Mouse (Mus musculus) CH12.LX (cell line): Measurements from ENCODE around the gene Ggnbp2. TPM values are rescaled to one million over a fixed set of nuclear protein-coding genes. Genes with fewer than 3 reads are reported as not detected.

Experiments
- DNase-seq: peaks from one replicate; pipeline ENCODE4 v3.0.0-alpha.2; 2013; ENCODE audit errors: extremely low read depth
- H3K27ac ChIP-seq: 2 replicates; pipeline ENCODE4 v1.5.1; 2012; ENCODE audit warnings: low read depth, mild to moderate bottlenecking, control low read depth, moderate library complexity; ENCODE audit not compliant: insufficient read depth
- H3K27me3 ChIP-seq: replicated peaks from 2 replicates; pipeline ENCODE3; 2012; ENCODE audit warnings: inconsistent platforms
- H3K36me3 ChIP-seq, 2 experiments: replicated peaks in 1 of 2; 2 replicates each; pipeline versions ENCODE3 to v1.6.1; 2012; ENCODE audit warnings: inconsistent platforms in 1 of 2, low read length in 1 of 2, mild to moderate bottlenecking in 1 of 2, mixed read lengths in 1 of 2, moderate library complexity in 1 of 2; ENCODE audit not compliant: control insufficient read depth in 1 of 2, insufficient read depth in 1 of 2
- H3K4me1 ChIP-seq, 2 experiments: 2 replicates each; pipeline ENCODE4 v1.6.1; 2012; ENCODE audit warnings: inconsistent platforms in 1 of 2, moderate library complexity in 1 of 2; ENCODE audit not compliant: insufficient read depth in 2 of 2, control insufficient read depth in 1 of 2
- H3K4me2 ChIP-seq: 2 replicates; pipeline ENCODE4 v1.6.1; 2012; ENCODE audit warnings: low read depth, mild to moderate bottlenecking, control low read depth; ENCODE audit not compliant: poor library complexity, insufficient read depth, severe bottlenecking
- H3K4me3 ChIP-seq, 3 experiments: fragments of 150-350 bp in 1 of 3; sonication (generic) in 1 of 3; replicated peaks in 1 of 3; 2 replicates each; pipeline versions ENCODE3 to v1.5.1; 2011 to 2012; ENCODE audit warnings: low read depth in 2 of 3, low read length in 2 of 3, mild to moderate bottlenecking in 2 of 3, moderate library complexity in 2 of 3, control low read depth in 1 of 3, improper control_type of control experiment in 1 of 3, inconsistent platforms in 1 of 3, mixed read lengths in 1 of 3; ENCODE audit not compliant: poor library complexity in 1 of 3
- H3K79me2 ChIP-seq: replicated peaks from 2 replicates; pipeline ENCODE4 v1.6.1; 2012; ENCODE audit warnings: mild to moderate bottlenecking, moderate library complexity; ENCODE audit not compliant: control insufficient read depth, poor library complexity, insufficient read depth, severe bottlenecking; ENCODE audit errors: extremely low read depth
- H3K9ac ChIP-seq: 2 replicates; pipeline ENCODE4 v1.6.1; 2012; ENCODE audit warnings: low read depth, mild to moderate bottlenecking, control low read depth, moderate library complexity; ENCODE audit not compliant: insufficient read depth
- H3K9me3 ChIP-seq: replicated peaks from 2 replicates; pipeline ENCODE3; 2012; ENCODE audit warnings: low read length, inconsistent platforms, mixed read lengths
- CHD2 ChIP-seq: IDR thresholded peaks from 2 replicates; pipeline ENCODE4 v1.6.1; 2011; ENCODE audit warnings: low read length, improper control_type of control experiment
- CTCF ChIP-seq, 2 experiments: IDR thresholded peaks in 1 of 2; conservative IDR thresholded peaks in 1 of 2; 2 replicates each; pipeline ENCODE4 v1.5.1; 2011 to 2012; ENCODE audit warnings: low read depth in 2 of 2, low read length in 2 of 2, improper control_type of control experiment in 1 of 2, inconsistent platforms in 1 of 2, mild to moderate bottlenecking in 1 of 2, moderate library complexity in 1 of 2
- E2F4 ChIP-seq: IDR thresholded peaks from 2 replicates; pipeline ENCODE4 v1.6.1; 2011; ENCODE audit warnings: low read depth, low read length, improper control_type of control experiment; ENCODE audit not compliant: insufficient replicate concordance
- ELF1 ChIP-seq: IDR thresholded peaks from 2 replicates; pipeline ENCODE4 v1.6.1; 2014; ENCODE audit warnings: low read depth, mild to moderate bottlenecking, inconsistent platforms, low read length, improper control_type of control experiment
- EP300 ChIP-seq: IDR thresholded peaks from 2 replicates; pipeline ENCODE4 v1.6.1; 2011; ENCODE audit warnings: low read length, improper control_type of control experiment
- ETS1 ChIP-seq: conservative IDR thresholded peaks from 2 replicates; pipeline ENCODE4 v1.6.1; 2012; ENCODE audit warnings: low read depth, mild to moderate bottlenecking, inconsistent platforms, low read length, improper control_type of control experiment, moderate library complexity
- GABPA ChIP-seq: IDR thresholded peaks from 2 replicates; pipeline ENCODE4 v1.6.1; 2012; ENCODE audit warnings: low read depth, low read length, improper control_type of control experiment, inconsistent platforms; ENCODE audit not compliant: insufficient replicate concordance
- HCFC1 ChIP-seq: IDR thresholded peaks from 2 replicates; pipeline ENCODE4 v1.6.1; 2012; ENCODE audit warnings: low read depth, mild to moderate bottlenecking, inconsistent platforms, low read length, improper control_type of control experiment
- IRF4 ChIP-seq: IDR thresholded peaks from 2 replicates; pipeline ENCODE4 v1.6.1; 2014; ENCODE audit warnings: low read depth, mild to moderate bottlenecking, inconsistent platforms, low read length, improper control_type of control experiment
- KAT2A ChIP-seq: IDR thresholded peaks from 2 replicates; pipeline ENCODE4 v1.6.1; 2012; ENCODE audit warnings: low read length, improper control_type of control experiment, inconsistent platforms; ENCODE audit not compliant: insufficient replicate concordance
- MAFK ChIP-seq: IDR thresholded peaks from 2 replicates; pipeline ENCODE4 v1.6.1; 2011; ENCODE audit warnings: low read length, improper control_type of control experiment; ENCODE audit not compliant: insufficient replicate concordance
- MAX ChIP-seq: IDR thresholded peaks from 2 replicates; pipeline ENCODE4 v1.6.1; 2011; ENCODE audit warnings: low read length, improper control_type of control experiment
- MAZ ChIP-seq: IDR thresholded peaks from 2 replicates; pipeline ENCODE4 v1.6.1; 2012; ENCODE audit warnings: low read depth, mild to moderate bottlenecking, inconsistent platforms, low read length, improper control_type of control experiment, moderate library complexity
- MYC ChIP-seq: IDR thresholded peaks from 2 replicates; pipeline ENCODE4 v1.6.1; 2011; ENCODE audit warnings: low read depth, mild to moderate bottlenecking, improper control_type of control experiment, low read length
- NELFE ChIP-seq: IDR thresholded peaks from 2 replicates; pipeline ENCODE4 v1.6.1; 2011; ENCODE audit warnings: low read depth, low read length, improper control_type of control experiment
- NRF1 ChIP-seq: IDR thresholded peaks from 2 replicates; pipeline ENCODE4 v1.6.1; 2014; ENCODE audit warnings: low read depth, mild to moderate bottlenecking, inconsistent platforms, low read length, improper control_type of control experiment, moderate library complexity
- POLR2A ChIP-seq: IDR thresholded peaks from 2 replicates; pipeline ENCODE4 v1.6.1; 2011; ENCODE audit warnings: low read depth, mild to moderate bottlenecking, improper control_type of control experiment, low read length
- RCOR1 ChIP-seq: conservative IDR thresholded peaks from 2 replicates; pipeline ENCODE4 v1.6.1; 2012; ENCODE audit warnings: low read depth, mild to moderate bottlenecking, inconsistent platforms, low read length, improper control_type of control experiment
- TCF12 ChIP-seq: IDR thresholded peaks from 2 replicates; pipeline ENCODE4 v1.6.1; 2014; ENCODE audit warnings: low read depth, mild to moderate bottlenecking, inconsistent platforms, low read length, improper control_type of control experiment
- USF1 ChIP-seq: IDR thresholded peaks from 2 replicates; pipeline ENCODE4 v1.6.1; 2014; ENCODE audit warnings: low read depth, mild to moderate bottlenecking, inconsistent platforms, low read length, improper control_type of control experiment
- ZC3H11A ChIP-seq: IDR thresholded peaks from 2 replicates; pipeline ENCODE4 v1.6.1; 2012; ENCODE audit warnings: low read depth, mild to moderate bottlenecking, inconsistent platforms, low read length, improper control_type of control experiment
- ZNF384 ChIP-seq: IDR thresholded peaks from 2 replicates; pipeline ENCODE4 v1.6.1; 2012; ENCODE audit warnings: low read depth, low read length, improper control_type of control experiment, inconsistent platforms
- dilution Hi-C: fragments of 300-500 bp; cut with MboI; formaldehyde crosslinking; loops from 2 replicates; pipeline ENCODE4 v1.14.3; 2020; ENCODE audit warnings: low sequenced_read_pairs; ENCODE audit not compliant: extremely low pct_unique_long_range_greater_than_20kb, extremely low pct_ligation_motif_present
- in situ Hi-C: fragments of 300-500 bp; cut with MboI; formaldehyde crosslinking; loops from 3 replicates; pipeline ENCODE4 v1.14.3; 2019; ENCODE audit warnings: low sequenced_read_pairs, low pct_ligation_motif_present, low pct_unique_long_range_greater_than_20kb, mixed read lengths
- polyA plus RNA-seq: library from polyadenylated mRNA; unstranded; fragments of >175 nt; gene quantifications from 2 replicates; pipeline ENCODE4 v1.2.1, GENCODE M21; 2012; ENCODE audit warnings: low read depth; ENCODE audit not compliant: insufficient read length
- total RNA-seq, 2 experiments: library from RNA; depleted of rRNA; stranded (reverse); fragments of 300-350 nt in 1 of 2; fragments of >200 nt in 1 of 2; gene quantifications; 2 replicates each; pipeline ENCODE4 v1.2.3; 2012 to 2014

Ggnbp2 gene
- total and polyA plus RNA-seq, 3 experiments: 70.9 to 125 (median 86.5) TPM

GRCm38 (mm10) chr11:84794496-84795113 lies 76.0 kb downstream of the Ggnbp2 start (continued):
- no peak for TF ChIP-seq NELFE
- TF ChIP-seq MAFK: no peak
- TF ChIP-seq E2F4: no peak
- 0 out of 2 replicates have a peak, but pooled peaks have one; percentile 32 for TF ChIP-seq MAZ
- no peak for TF ChIP-seq ZNF384
- TF ChIP-seq USF1: no peak
- TF ChIP-seq NRF1: peak; percentile 51; the same call in 1 of the 2 replicates
- peak; percentile 82 for TF ChIP-seq ELF1
- no peak for TF ChIP-seq EP300
- TF ChIP-seq CHD2: no peak
- TF ChIP-seq MAX: no peak
- TF ChIP-seq IRF4: peak; percentile 54; the same call in 1 of the 2 replicates
- TF ChIP-seq CTCF (conservative IDR thresholded peaks at IDR 0.05 in 1 of 2, IDR thresholded peaks at IDR 0.05 in 1 of 2; ENCODE audit: low read depth in 2 of 2, low read length in 2 of 2): peak; percentile 64 to 98
- no peak for TF ChIP-seq KAT2A
- TF ChIP-seq ZC3H11A: 0 out of 2 replicates have a peak, but pooled peaks have one; percentile 22
- TF ChIP-seq MYC: peak; percentile 20; the same call in 1 of the 2 replicates
- TF ChIP-seq GABPA: no peak
- no peak for TF ChIP-seq RCOR1
- TF ChIP-seq HCFC1: peak; percentile 37
- no peak for TF ChIP-seq ETS1
- TF ChIP-seq POLR2A: no peak
- 0 out of 2 replicates have a peak, but pooled peaks have one; percentile 38 for TF ChIP-seq TCF12

- in situ Hi-C loops: no loop called here
- peaks cover 83% of the 10 kb centered on the region for H3K27me3 ChIP-seq
Observed at GRCm38 (mm10) chr11:84793545-84793944, 77.1 kb downstream of the Ggnbp2 start.

More at GRCm38 (mm10) chr11:84793545-84793944, 77.1 kb downstream of the Ggnbp2 start:
- Histone ChIP-seq H3K79me2 (no peaks in the 10 kb centered on the region), H3K27ac (no peak overlapping the region), H3K9me3 (peaks cover 4% of the 10 kb centered on the region), H3K4me2 (no peak overlapping the region), H3K4me1 (peaks cover 0 to 9% of the 10 kb centered on the region in 2 experiments; a peak in 2 of 4 replicates), H3K9ac (no peak overlapping the region)
- dilution Hi-C loops: no loop called here
- DNase-seq: no peak
- TF ChIP-seq ZNF384 (no peak), MAFK (peak; percentile 93)
- TF ChIP-seq, all 38 proteins: peak for 1
- no peaks in the 10 kb centered on the region for H3K36me3 ChIP-seq
- H3K4me3 ChIP-seq: no peak overlapping the region
